Mouse (Mus musculus) gastrocnemius, postnatal 36 days (tissue): ENCODE data around the gene Hrasls. TPM values are rescaled to one million over a fixed set of nuclear protein-coding genes. Genes with fewer than 3 reads are reported as not detected.

Experiments
- total RNA-seq, 2 experiments: library from RNA; stranded (reverse); gene quantifications; 2 replicates each; pipeline ENCODE4 v1.2.3; 2021

Hrasls gene
- total RNA-seq, 2 experiments from 2014 or later, result 51.3 to 61.6 TPM

Other genes starting within 250 kb of the Hrasls start
- 1 to 10 TPM; 4.2 to 9.3 TPM for gene Atp13a5, start 169.0 kb downstream of the Hrasls start, total RNA-seq